Mouse (Mus musculus): Measurements from ENCODE around the gene Wnt7a.
A peak's percentile ranks its signal among the peaks of the same experiment; 100 is the strongest.

Gene Wnt7a

GRCm38 (mm10) chr6:91410961-91411368, at the start of gene Wnt7a:
Gene Wnt7a, minus strand, starts transcription at chr6:91411363.
- DNase-seq: no peak

- DNase-seq: no peak
Measured at GRCm38 (mm10) chr6:91459471-91459870, 48.3 kb upstream of the Wnt7a start.

- DNase-seq: no peak
Measured at GRCm38 (mm10) chr6:91454546-91454945, 43.4 kb upstream of the Wnt7a start.

- no peak for DNase-seq
Measured at GRCm38 (mm10) chr6:91452056-91452455, 40.9 kb upstream of the Wnt7a start.

- DNase-seq: no peak
Measured at GRCm38 (mm10) chr6:91449472-91450225, 38.5 kb upstream of the Wnt7a start.

- DNase-seq: no peak
Measured at GRCm38 (mm10) chr6:91445316-91445715, 34.2 kb upstream of the Wnt7a start.

- no peak for DNase-seq
Measured at GRCm38 (mm10) chr6:91441145-91441662, 30.0 kb upstream of the Wnt7a start.

GRCm38 (mm10) chr6:91440474-91441144, 29.4 kb upstream of the Wnt7a start:
- peak; percentile 95 for DNase-seq

GRCm38 (mm10) chr6:91424151-91424550, 13.0 kb upstream of the Wnt7a start:
- no peak for DNase-seq

- no peak for DNase-seq
Measured at GRCm38 (mm10) chr6:91421629-91422028, 10.5 kb upstream of the Wnt7a start.

GRCm38 (mm10) chr6:91417291-91417845, 6.2 kb upstream of the Wnt7a start:
- no peak for DNase-seq

GRCm38 (mm10) chr6:91416146-91416545, 5.0 kb upstream of the Wnt7a start:
- DNase-seq: no peak

- no peak for DNase-seq
Measured at GRCm38 (mm10) chr6:91414890-91415289, 3.7 kb upstream of the Wnt7a start.

GRCm38 (mm10) chr6:91411369-91411981, 312 bp upstream of the Wnt7a start:
- peak; percentile 66 for DNase-seq

GRCm38 (mm10) chr6:91410168-91410780, 889 bp downstream of the Wnt7a start:
- DNase-seq: no peak

- no peak for DNase-seq
Measured at GRCm38 (mm10) chr6:91409448-91410167, 1.6 kb downstream of the Wnt7a start.

- DNase-seq: peak; percentile 24
Measured at GRCm38 (mm10) chr6:91408616-91409015, 2.5 kb downstream of the Wnt7a start.

GRCm38 (mm10) chr6:91401591-91401990, 9.6 kb downstream of the Wnt7a start:
- no peak for DNase-seq

GRCm38 (mm10) chr6:91400514-91400913, 10.6 kb downstream of the Wnt7a start:
- no peak for DNase-seq

- DNase-seq: no peak
Measured at GRCm38 (mm10) chr6:91392475-91393174, 18.5 kb downstream of the Wnt7a start.

- DNase-seq: no peak
Measured at GRCm38 (mm10) chr6:91389141-91389540, 22.0 kb downstream of the Wnt7a start.

GRCm38 (mm10) chr6:91384415-91384814, 26.7 kb downstream of the Wnt7a start:
- no peak for DNase-seq

Measured in layer of hippocampus, adult 9-11 months (tissue).